8 mouse cellular contexts compared by ENCODE assay signal in the genomic region with DNA sequence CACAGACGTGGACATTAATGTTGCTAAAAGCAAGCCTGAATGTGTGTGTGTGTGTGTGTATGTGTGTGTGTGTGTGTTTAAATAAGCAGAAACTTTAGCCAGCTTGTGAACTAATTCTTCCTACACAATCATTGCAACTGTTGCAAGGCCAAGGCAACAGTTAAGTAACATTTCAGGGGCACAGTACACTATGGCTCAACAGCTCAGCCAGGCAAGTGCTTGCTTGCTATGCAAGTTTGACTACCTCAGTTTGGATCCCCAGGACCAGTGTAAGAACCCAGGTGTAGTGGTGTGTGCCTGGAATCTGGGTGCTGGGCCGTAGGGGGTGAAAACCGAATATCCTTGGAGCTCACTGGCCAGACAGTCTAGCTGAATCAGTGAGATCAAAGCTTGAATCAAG. TPM values are rescaled to one million over a fixed set of nuclear protein-coding genes. Genes with fewer than 3 reads are reported as not detected.
DNase-seq lines count a peak whose midpoint lies in the region; ATAC-seq lines count a peak whose summit lies in the region.

No protein-coding gene starts in this region.

- DNase-seq in ovary, postnatal 36 days (ENCODE audit: low spot score), result peak; percentile 7
- DNase-seq in ovary, postnatal 14 days (ENCODE audit: low spot score), result no peak
- no peak for DNase-seq in forebrain, embryonic 11.5 days (ENCODE audit: low spot score)
- DNase-seq in embryo, embryonic 11 days, result no peak
- DNase-seq in cerebellum, postnatal 10 days, result no peak
- DNase-seq in cerebellum, adult 8-10 months, result no peak

- no peaks in the 10 kb centered on the region for H3K9me3 ChIP-seq in forebrain, embryonic 11.5 days (ENCODE audit: control insufficient read depth, low read length)
- no peaks in the 10 kb centered on the region for H3K9me3 ChIP-seq in limb, embryonic 13.5 days
- no peaks in the 10 kb centered on the region for H3K9me3 ChIP-seq in stomach, embryonic 14.5 days (ENCODE audit: control insufficient read depth, low read depth, low read length)

- no peak for ATAC-seq in forebrain, embryonic 11.5 days (replicated peaks; ENCODE audit: low FRiP score)
- ATAC-seq in limb, embryonic 13.5 days (ENCODE audit: low FRiP score, low read depth), result no peak
- ATAC-seq in stomach, embryonic 14.5 days (ENCODE audit: insufficient number of reproducible peaks, insufficient read depth, low FRiP score, low read depth), result no peak

- 0 out of 2 replicates have a peak overlapping the region, but pooled peaks have one; percentile 30 for H3K9ac ChIP-seq in forebrain, embryonic 11.5 days (ENCODE audit: low read length)
- H3K9ac ChIP-seq in limb, embryonic 13.5 days, result peak overlapping the region; percentile 45
- no peak overlapping the region; the same call in 1 of the 2 replicates for H3K9ac ChIP-seq in stomach, embryonic 14.5 days (replicated peaks; ENCODE audit: low read depth, low read length)

- H3K36me3 ChIP-seq in forebrain, embryonic 11.5 days (ENCODE audit: control insufficient read depth, insufficient read depth, low read length), result no peaks in the 10 kb centered on the region
- no peaks in the 10 kb centered on the region for H3K36me3 ChIP-seq in limb, embryonic 13.5 days
- H3K36me3 ChIP-seq in stomach, embryonic 14.5 days (ENCODE audit: control insufficient read depth, insufficient read depth, low read length), result no peaks in the 10 kb centered on the region

- H3K4me3 ChIP-seq in forebrain, embryonic 11.5 days (ENCODE audit: low read depth, low read length), result peak overlapping the region; percentile 69; the same call in 1 of the 2 replicates
- peak overlapping the region; percentile 72 for H3K4me3 ChIP-seq in limb, embryonic 13.5 days
- H3K4me3 ChIP-seq in stomach, embryonic 14.5 days (ENCODE audit: low read depth, low read length), result peak overlapping the region; percentile 70

- H3K27ac ChIP-seq in forebrain, embryonic 11.5 days (ENCODE audit: low read depth, low read length), result no peak overlapping the region
- H3K27ac ChIP-seq in limb, embryonic 13.5 days, result no peak overlapping the region
- no peak overlapping the region for H3K27ac ChIP-seq in stomach, embryonic 14.5 days (ENCODE audit: low read length)

- peak overlapping the region; percentile 65 for H3K4me2 ChIP-seq in forebrain, embryonic 11.5 days (ENCODE audit: low read depth, low read length, severe bottlenecking)
- peak overlapping the region; percentile 89 for H3K4me2 ChIP-seq in limb, embryonic 13.5 days (replicated peaks)
- peak overlapping the region; percentile 87 for H3K4me2 ChIP-seq in stomach, embryonic 14.5 days (replicated peaks; ENCODE audit: low read depth, low read length)

- no peaks in the 10 kb centered on the region for H3K27me3 ChIP-seq in forebrain, embryonic 11.5 days (ENCODE audit: control insufficient read depth, insufficient read depth, low read length)
- H3K27me3 ChIP-seq in limb, embryonic 13.5 days, result no peaks in the 10 kb centered on the region
- no peaks in the 10 kb centered on the region for H3K27me3 ChIP-seq in stomach, embryonic 14.5 days (ENCODE audit: control insufficient read depth, insufficient read depth, low read length)

- H3K4me1 ChIP-seq in forebrain, embryonic 11.5 days (replicated peaks; ENCODE audit: control insufficient read depth, insufficient read depth, low read length), result peaks cover 12% of the 10 kb centered on the region; the same call in 1 of the 2 replicates
- H3K4me1 ChIP-seq in limb, embryonic 13.5 days, result peaks cover 37% of the 10 kb centered on the region
- H3K4me1 ChIP-seq in stomach, embryonic 14.5 days (ENCODE audit: control insufficient read depth, insufficient read depth, low read length), result peaks cover 22% of the 10 kb centered on the region

- WGBS in forebrain, embryonic 11.5 days, result 77% methylated on average over 3 of the region's 3 CpGs
- whole genome bisulfite sequencing in limb, embryonic 13.5 days, result 47% methylated on average over 3 of the region's 3 CpGs
- WGBS in stomach, embryonic 14.5 days, result 58% methylated on average over 3 of the region's 3 CpGs

RNA-seq across cellular contexts. Expression of a gene that starts 2.6 kb away (rescaled TPM):
- 46.9 and 47.6 TPM in 2 replicates for polyA plus RNA-seq in forebrain, embryonic 11.5 days (2014; fragmentation: Nextera tagmentation; extraction: Ambion mirVana)
- 52.9 and 55.2 TPM in 2 replicates for polyA plus RNA-seq in limb, embryonic 13.5 days (2015; fragmentation: Nextera tagmentation; extraction: Ambion mirVana)
- polyA plus RNA-seq in stomach, embryonic 14.5 days (2014; fragmentation: Nextera tagmentation; extraction: Ambion mirVana), result 59.2 and 66.0 TPM in 2 replicates
